ENCODE assay signal across 13 mouse cellular contexts in the genomic region with DNA sequence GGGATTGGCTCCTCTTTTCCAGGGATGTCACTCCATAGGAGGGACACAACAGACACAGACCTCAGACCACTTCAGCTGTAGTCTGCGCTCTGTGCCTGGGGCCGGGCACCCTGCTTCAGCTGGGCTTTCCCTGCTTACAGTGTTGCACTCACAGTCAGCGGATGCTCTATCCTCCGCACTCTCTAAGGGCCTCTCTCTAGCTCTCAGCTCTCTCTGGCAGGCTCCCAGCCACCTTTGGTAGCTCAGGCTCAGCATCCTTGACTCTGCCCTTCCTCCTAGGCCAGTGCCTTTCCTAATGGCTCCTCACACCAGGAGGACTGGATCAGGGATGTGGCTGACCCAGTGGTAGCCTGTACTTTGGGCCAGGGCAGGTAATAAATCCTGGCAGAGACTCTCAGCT. TPM values are rescaled to one million over a fixed set of nuclear protein-coding genes. Genes with fewer than 3 reads are reported as not detected.
DNase-seq lines count a peak whose midpoint lies in the region; ATAC-seq and TF ChIP-seq lines count a peak whose summit lies in the region.
"Had no signal": no experiment of that assay in that cellular context is flagged by ENCODE, and none has a peak within 500 bp of the region (broad histone marks: within the 10 kb centered on the region; RNA-seq: fewer than 3 reads in every experiment).

No protein-coding gene starts in this region.

- intact Hi-C loops in left cerebral cortex, postnatal 14 days (cut with DNase I): no loop called here

- H3K4me2 ChIP-seq in forebrain, postnatal 0 days (ENCODE audit: low read depth): no peak overlapping the region
- H3K4me2 ChIP-seq in kidney, postnatal 0 days (ENCODE audit: low read length): peak overlapping the region; percentile 15; the same call in 1 of the 2 replicates
- H3K4me2 ChIP-seq in heart, embryonic 14.5 days (ENCODE audit: low read length): 0 out of 2 replicates have a peak overlapping the region, but pooled peaks have one; percentile 48
- no peak overlapping the region for H3K4me2 ChIP-seq in limb, embryonic 15.5 days

- no peak for TF ChIP-seq CTCF in forebrain, postnatal 0 days (IDR thresholded peaks at IDR 0.05; ENCODE audit: low read depth)
- no peak for TF ChIP-seq CTCF in kidney, postnatal 0 days (IDR thresholded peaks at IDR 0.05; ENCODE audit: low read depth)

- no peak for DNase-seq in forebrain, embryonic 10.5 days (ENCODE audit: extremely low spot score, low spot score)
- DNase-seq in forebrain, postnatal 0 days: no peak
- DNase-seq in kidney, postnatal 0 days (ENCODE audit: low spot score): no peak
- no peak for DNase-seq in kidney, adult 9 months
- DNase-seq in left cerebral cortex, postnatal 14 days (ENCODE audit: low spot score in 2 of 2): no peak
- no peak for DNase-seq in right cerebral cortex, adult 2 months (ENCODE audit: low spot score in 2 of 2)
- DNase-seq: cerebellum, adult 11 months; gastrocnemius, postnatal 10 days had no signal

- H3K4me3 ChIP-seq in forebrain, embryonic 10.5 days: no peak overlapping the region
- H3K4me3 ChIP-seq in forebrain, postnatal 0 days (ENCODE audit: low read depth, low read length): no peak overlapping the region
- H3K4me3 ChIP-seq in kidney, postnatal 0 days (replicated peaks; ENCODE audit: low read depth, low read length): no peak overlapping the region
- H3K4me3 ChIP-seq in heart, embryonic 14.5 days (ENCODE audit: control insufficient read depth in 1 of 2, insufficient read depth in 1 of 2, low read depth in 1 of 2, low read length in 2 of 2): no peak overlapping the region
- H3K4me3 ChIP-seq in limb, embryonic 15.5 days: no peak overlapping the region

- no peaks in the 10 kb centered on the region for H3K9me3 ChIP-seq in forebrain, embryonic 10.5 days
- no peaks in the 10 kb centered on the region for H3K9me3 ChIP-seq in forebrain, postnatal 0 days (ENCODE audit: low read length)
- no peaks in the 10 kb centered on the region for H3K9me3 ChIP-seq in kidney, postnatal 0 days (replicated peaks; ENCODE audit: low read length)
- no peaks in the 10 kb centered on the region for H3K9me3 ChIP-seq in heart, embryonic 14.5 days (ENCODE audit: control insufficient read depth, low read length)
- H3K9me3 ChIP-seq in limb, embryonic 15.5 days: no peaks in the 10 kb centered on the region
- H3K9me3 ChIP-seq: G1E had no signal

- H3K27me3 ChIP-seq in forebrain, embryonic 10.5 days (ENCODE audit: poor library complexity, severe bottlenecking): peaks cover 6% of the 10 kb centered on the region; the same call in 1 of the 2 replicates
- no peaks in the 10 kb centered on the region for H3K27me3 ChIP-seq in forebrain, postnatal 0 days (ENCODE audit: insufficient read depth, low read length)
- H3K27me3 ChIP-seq in kidney, postnatal 0 days (ENCODE audit: insufficient read depth, low read length): no peaks in the 10 kb centered on the region
- no peaks in the 10 kb centered on the region for H3K27me3 ChIP-seq in heart, embryonic 14.5 days (ENCODE audit: control insufficient read depth, insufficient read depth, low read length)
- H3K27me3 ChIP-seq in limb, embryonic 15.5 days: no peaks in the 10 kb centered on the region

- no peak overlapping the region for H3K9ac ChIP-seq in forebrain, postnatal 0 days
- no peak overlapping the region for H3K9ac ChIP-seq in kidney, postnatal 0 days (ENCODE audit: low read depth, low read length)
- H3K9ac ChIP-seq in heart, embryonic 14.5 days (ENCODE audit: low read length): peak overlapping the region; percentile 22; the same call in 1 of the 2 replicates
- H3K9ac ChIP-seq in limb, embryonic 15.5 days: no peak overlapping the region

- 70% methylated on average over 4 of the region's 4 CpGs for WGBS in forebrain, embryonic 10.5 days
- WGBS in forebrain, postnatal 0 days: 79% methylated on average over 4 of the region's 4 CpGs
- 53% methylated on average over 4 of the region's 4 CpGs for WGBS in kidney, postnatal 0 days
- WGBS in heart, embryonic 14.5 days: 57% methylated on average over 4 of the region's 4 CpGs
- 60% methylated on average over 4 of the region's 4 CpGs for WGBS in limb, embryonic 15.5 days

- H3K27ac ChIP-seq in forebrain, embryonic 10.5 days: peak overlapping the region; percentile 74
- no peak overlapping the region for H3K27ac ChIP-seq in forebrain, postnatal 0 days (ENCODE audit: low read depth, low read length)
- peak overlapping the region; percentile 71 for H3K27ac ChIP-seq in kidney, postnatal 0 days
- peak overlapping the region; percentile 33 to 66 for H3K27ac ChIP-seq in heart, embryonic 14.5 days (replicated peaks in 1 of 2; ENCODE audit: control insufficient read depth in 1 of 2, insufficient read depth in 1 of 2, low read depth in 2 of 2, low read length in 2 of 2)
- H3K27ac ChIP-seq in limb, embryonic 15.5 days: 0 out of 2 replicates have a peak overlapping the region, but pooled peaks have one; percentile 38
- H3K27ac ChIP-seq: macrophage had no signal

- ATAC-seq in forebrain, postnatal 0 days: no peak
- no peak for ATAC-seq in kidney, postnatal 0 days (replicated peaks; ENCODE audit: low FRiP score, low read depth)
- ATAC-seq in heart, embryonic 14.5 days (ENCODE audit: insufficient number of reproducible peaks, insufficient read depth, low FRiP score, low read depth): no peak
- no peak for ATAC-seq in limb, embryonic 15.5 days (ENCODE audit: insufficient number of reproducible peaks, low FRiP score, low TSS enrichment, low read depth)

- peaks cover 84% of the 10 kb centered on the region for H3K4me1 ChIP-seq in forebrain, embryonic 10.5 days
- H3K4me1 ChIP-seq in forebrain, postnatal 0 days (ENCODE audit: insufficient read depth): no peaks in the 10 kb centered on the region
- peaks cover 16% of the 10 kb centered on the region for H3K4me1 ChIP-seq in kidney, postnatal 0 days (replicated peaks; ENCODE audit: insufficient read depth, low read length)
- H3K4me1 ChIP-seq in heart, embryonic 14.5 days (ENCODE audit: control insufficient read depth in 2 of 2, insufficient read depth in 2 of 2, low read length in 2 of 2): peaks cover 6 to 16% of the 10 kb centered on the region in 2 experiments
- H3K4me1 ChIP-seq in limb, embryonic 15.5 days: peaks cover 43% of the 10 kb centered on the region

- no peaks in the 10 kb centered on the region for H3K36me3 ChIP-seq in forebrain, embryonic 10.5 days (replicated peaks)
- no peaks in the 10 kb centered on the region for H3K36me3 ChIP-seq in forebrain, postnatal 0 days (ENCODE audit: insufficient read depth)
- no peaks in the 10 kb centered on the region for H3K36me3 ChIP-seq in kidney, postnatal 0 days (ENCODE audit: insufficient read depth, low read length)
- H3K36me3 ChIP-seq in heart, embryonic 14.5 days (ENCODE audit: control insufficient read depth, insufficient read depth, low read length): no peaks in the 10 kb centered on the region
- H3K36me3 ChIP-seq in limb, embryonic 15.5 days: no peaks in the 10 kb centered on the region
- H3K36me3 ChIP-seq: G1E had no signal

RNA-seq across cellular contexts. Expression of a gene that starts 8.9 kb away (rescaled TPM):
- 0.69 and 1.2 TPM in 2 replicates for polyA plus RNA-seq in forebrain, embryonic 10.5 days (2016; fragmentation: Nextera tagmentation; extraction: Ambion mirVana)
- 2.1 and 4.3 TPM in 2 replicates for total RNA-seq in forebrain, postnatal 0 days (2014; rRNA removed)
- 2.2 and 2.9 TPM in 2 replicates for polyA plus RNA-seq in forebrain, postnatal 0 days (2015; fragmentation: Nextera tagmentation; extraction: Ambion mirVana)
- polyA plus RNA-seq in kidney, postnatal 0 days (2015; fragmentation: Nextera tagmentation; extraction: Ambion mirVana): 0.11 TPM in 1 of 2 replicates, not detected in the other
- 0.68 TPM in 1 of 2 replicates, not detected in the other for polyA plus RNA-seq in heart, embryonic 14.5 days (2014; fragmentation: Nextera tagmentation; extraction: Ambion mirVana)
- not detected in 2 replicates for polyA plus RNA-seq in limb, embryonic 15.5 days (2015; fragmentation: Nextera tagmentation; extraction: Ambion mirVana)
- 1 to 10 TPM; 2.2 to 3.8 TPM for total RNA-seq in left cerebral cortex, postnatal 14 days (2021)
- total RNA-seq: adrenal gland, adult 18-20 months; G1E; gastrocnemius, postnatal 10 days had no signal
- polyA plus RNA-seq: G1E, macrophage had no signal

RNA-seq across cellular contexts. Expression of a gene that starts 11.1 kb away (rescaled TPM):
- 28.6 and 30.2 TPM in 2 replicates for polyA plus RNA-seq in forebrain, embryonic 10.5 days (2016; fragmentation: Nextera tagmentation; extraction: Ambion mirVana)
- total RNA-seq in forebrain, postnatal 0 days (2014; rRNA removed): 16.5 and 24.1 TPM in 2 replicates
- 41.3 and 48.9 TPM in 2 replicates for polyA plus RNA-seq in forebrain, postnatal 0 days (2015; fragmentation: Nextera tagmentation; extraction: Ambion mirVana)
- 31.1 and 31.3 TPM in 2 replicates for polyA plus RNA-seq in kidney, postnatal 0 days (2015; fragmentation: Nextera tagmentation; extraction: Ambion mirVana)
- 23.7 and 27.7 TPM in 2 replicates for polyA plus RNA-seq in heart, embryonic 14.5 days (2014; fragmentation: Nextera tagmentation; extraction: Ambion mirVana)
- 23.0 and 24.7 TPM in 2 replicates for polyA plus RNA-seq in limb, embryonic 15.5 days (2015; fragmentation: Nextera tagmentation; extraction: Ambion mirVana)
- 10 to 100 TPM; 31.1 to 35.6 TPM for total RNA-seq in left cerebral cortex, postnatal 14 days (2021)

RNA-seq across cellular contexts. Expression of a gene that starts 19.0 kb away (rescaled TPM):
- 135 and 139 TPM in 2 replicates for polyA plus RNA-seq in forebrain, embryonic 10.5 days (2016; fragmentation: Nextera tagmentation; extraction: Ambion mirVana)
- 90.5 and 94.5 TPM in 2 replicates for total RNA-seq in forebrain, postnatal 0 days (2014; rRNA removed)
- polyA plus RNA-seq in forebrain, postnatal 0 days (2015; fragmentation: Nextera tagmentation; extraction: Ambion mirVana): 66.5 and 67.5 TPM in 2 replicates
- 87.4 and 90.6 TPM in 2 replicates for polyA plus RNA-seq in kidney, postnatal 0 days (2015; fragmentation: Nextera tagmentation; extraction: Ambion mirVana)
- 44.5 and 45.3 TPM in 2 replicates for polyA plus RNA-seq in heart, embryonic 14.5 days (2014; fragmentation: Nextera tagmentation; extraction: Ambion mirVana)
- polyA plus RNA-seq in limb, embryonic 15.5 days (2015; fragmentation: Nextera tagmentation; extraction: Ambion mirVana): 84.4 and 101 TPM in 2 replicates
- 100 to 1,000 TPM; 100 to 106 TPM for total RNA-seq in left cerebral cortex, postnatal 14 days (2021)

RNA-seq across cellular contexts. Expression of a gene that starts 25.1 kb away (rescaled TPM):
- 54.0 and 54.9 TPM in 2 replicates for polyA plus RNA-seq in forebrain, embryonic 10.5 days (2016; fragmentation: Nextera tagmentation; extraction: Ambion mirVana)
- 51.4 and 54.3 TPM in 2 replicates for total RNA-seq in forebrain, postnatal 0 days (2014; rRNA removed)
- polyA plus RNA-seq in forebrain, postnatal 0 days (2015; fragmentation: Nextera tagmentation; extraction: Ambion mirVana): 40.7 and 44.8 TPM in 2 replicates
- polyA plus RNA-seq in kidney, postnatal 0 days (2015; fragmentation: Nextera tagmentation; extraction: Ambion mirVana): 74.9 and 79.4 TPM in 2 replicates
- polyA plus RNA-seq in heart, embryonic 14.5 days (2014; fragmentation: Nextera tagmentation; extraction: Ambion mirVana): 38.0 and 42.7 TPM in 2 replicates
- polyA plus RNA-seq in limb, embryonic 15.5 days (2015; fragmentation: Nextera tagmentation; extraction: Ambion mirVana): 68.5 and 71.7 TPM in 2 replicates
- total RNA-seq in left cerebral cortex, postnatal 14 days (2021): 10 to 100 TPM; 27.6 to 30.4 TPM

RNA-seq across cellular contexts. Expression of a gene that starts 28.0 kb away (rescaled TPM):
- polyA plus RNA-seq in forebrain, embryonic 10.5 days (2016; fragmentation: Nextera tagmentation; extraction: Ambion mirVana): 27.4 and 29.5 TPM in 2 replicates
- total RNA-seq in forebrain, postnatal 0 days (2014; rRNA removed): 22.4 and 31.5 TPM in 2 replicates
- polyA plus RNA-seq in forebrain, postnatal 0 days (2015; fragmentation: Nextera tagmentation; extraction: Ambion mirVana): 20.7 and 22.0 TPM in 2 replicates
- 36.1 and 36.2 TPM in 2 replicates for polyA plus RNA-seq in kidney, postnatal 0 days (2015; fragmentation: Nextera tagmentation; extraction: Ambion mirVana)
- 12.1 and 12.2 TPM in 2 replicates for polyA plus RNA-seq in heart, embryonic 14.5 days (2014; fragmentation: Nextera tagmentation; extraction: Ambion mirVana)
- polyA plus RNA-seq in limb, embryonic 15.5 days (2015; fragmentation: Nextera tagmentation; extraction: Ambion mirVana): 33.5 and 34.8 TPM in 2 replicates
- total RNA-seq in left cerebral cortex, postnatal 14 days (2021): 10 to 100 TPM in 1 of 2 experiments, 1 to 10 TPM in 1; 9.5 to 10.1 TPM

Comparison
In these comparisons a context has a peak if more than half of its experiments do, and no peak if none do; other contexts are left out.
1. H3K4me2 ChIP-seq: peak in kidney, postnatal 0 days (single experiment) and heart, embryonic 14.5 days (single experiment); none in forebrain, postnatal 0 days (single experiment) and limb, embryonic 15.5 days (single experiment).